Mouse (Mus musculus): Measurements from ENCODE around the gene Gm7075. TPM values are rescaled to one million over a fixed set of nuclear protein-coding genes. Genes with fewer than 3 reads are reported as not detected.

The Gm7075 gene
- polyA plus RNA-seq, 1 experiment from 2014 or later, result not detected

DNA sequence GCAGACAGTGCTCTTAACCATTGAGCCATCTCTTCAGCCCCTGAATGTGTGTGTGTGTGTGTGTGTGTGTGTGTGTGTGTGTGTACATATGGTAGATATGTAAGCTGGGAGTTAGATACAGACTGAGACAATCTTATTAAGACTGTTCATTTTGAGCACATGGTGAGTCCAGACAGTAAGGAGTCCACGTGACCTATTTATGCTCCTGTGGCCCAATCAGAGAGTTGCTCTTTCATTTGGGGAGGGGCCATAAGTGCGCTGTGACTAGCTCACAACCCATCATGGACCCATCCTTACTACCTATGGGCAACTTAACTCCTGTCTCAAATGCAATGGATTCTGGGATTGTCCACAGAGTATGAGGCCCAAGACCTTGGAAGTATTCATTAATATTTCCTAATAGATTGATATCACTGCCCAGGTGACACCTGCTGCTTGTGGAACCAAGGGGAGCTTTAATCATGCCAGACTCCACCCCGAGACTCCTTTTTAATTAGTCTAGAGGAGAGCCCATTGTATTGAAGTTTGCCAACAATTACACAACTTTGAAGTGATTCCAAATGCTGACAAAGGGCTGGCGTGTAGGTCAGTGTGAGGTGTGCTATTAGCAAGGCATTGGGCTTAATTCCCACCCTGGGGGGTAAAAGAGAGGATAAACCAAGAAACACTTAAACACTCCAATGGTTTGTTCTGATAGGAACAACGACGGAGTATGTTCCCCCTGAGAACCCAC lies 42.5 kb downstream of the Gm7075 start:
- no peaks in the 10 kb centered on the region for H3K9me3 ChIP-seq (replicated peaks; ENCODE audit: control insufficient read depth, low read length)
- 59% methylated on average over 6 of the region's 6 CpGs for WGBS (ENCODE audit: insufficient replicate concordance)
- H3K36me3 ChIP-seq (ENCODE audit: control insufficient read depth, insufficient read depth), result no peaks in the 10 kb centered on the region
- no peak overlapping the region for H3K4me2 ChIP-seq (ENCODE audit: low read depth, low read length)
- H3K9ac ChIP-seq (ENCODE audit: low read depth, low read length), result no peak overlapping the region
- no peak overlapping the region for H3K4me3 ChIP-seq (ENCODE audit: low read depth, low read length)
- no peak for ATAC-seq (ENCODE audit: low read depth)
- no peak overlapping the region for H3K27ac ChIP-seq (ENCODE audit: low read length)
- H3K27me3 ChIP-seq (ENCODE audit: control insufficient read depth, insufficient read depth, low read depth, low read length), result no peaks in the 10 kb centered on the region
- H3K4me1 ChIP-seq (ENCODE audit: control insufficient read depth, low read depth, low read length), result peaks cover 10% of the 10 kb centered on the region

DNA sequence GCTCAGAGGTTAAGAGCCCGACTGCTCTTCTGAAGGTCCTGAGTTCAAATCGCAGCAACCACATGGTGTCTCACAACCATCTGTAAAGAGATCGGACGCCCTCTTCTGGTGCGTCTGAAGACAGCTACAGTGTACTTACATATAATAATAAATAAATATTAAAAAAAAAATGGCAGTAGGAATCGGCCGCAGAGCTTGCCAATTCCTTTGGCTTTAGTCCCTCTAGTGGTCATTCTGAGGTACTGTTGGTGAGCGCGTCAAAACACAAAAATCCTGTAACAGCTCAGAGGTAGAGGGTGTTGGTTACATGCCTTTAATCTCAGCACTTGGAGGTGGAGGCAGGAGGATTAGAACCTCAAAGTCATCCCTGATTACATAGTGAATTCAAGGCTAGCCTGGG lies 44.1 kb downstream of the Gm7075 start:
- Histone ChIP-seq H3K36me3 (ENCODE audit: control insufficient read depth, insufficient read depth) (no peaks in the 10 kb centered on the region), H3K4me3 (ENCODE audit: low read depth, low read length) (no peak overlapping the region), H3K27ac (ENCODE audit: low read length) (no peak overlapping the region), H3K4me1 (ENCODE audit: control insufficient read depth, low read depth, low read length) (peaks cover 10% of the 10 kb centered on the region), H3K9ac (ENCODE audit: low read depth, low read length) (no peak overlapping the region), H3K9me3 (replicated peaks; ENCODE audit: control insufficient read depth, low read length) (no peaks in the 10 kb centered on the region), H3K27me3 (ENCODE audit: control insufficient read depth, insufficient read depth, low read depth, low read length) (no peaks in the 10 kb centered on the region), H3K4me2 (ENCODE audit: low read depth, low read length) (0 out of 2 replicates have a peak overlapping the region, but pooled peaks have one; percentile 14)
- WGBS (ENCODE audit: insufficient replicate concordance), result 14% methylated on average over 9 of the region's 9 CpGs
- no peak for ATAC-seq (ENCODE audit: low read depth)

DNA sequence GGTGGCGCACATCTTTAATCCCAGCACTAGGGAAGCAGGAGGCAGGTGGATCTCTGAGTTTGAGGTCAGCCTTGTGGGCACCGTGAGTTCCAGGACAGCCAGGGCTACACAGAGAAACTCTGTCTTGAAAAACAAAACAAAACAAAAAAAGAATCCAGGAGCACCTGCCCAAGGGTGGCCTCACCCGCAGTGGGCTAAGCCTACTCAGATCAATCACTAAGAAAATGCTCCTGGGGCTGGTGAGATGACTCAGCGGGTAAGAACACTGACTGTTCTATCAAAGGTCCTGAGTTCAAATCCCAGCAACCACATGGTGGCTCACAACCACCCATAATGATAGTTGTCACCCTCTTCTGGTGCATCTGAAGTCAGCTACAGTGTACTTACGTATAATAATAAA lies 45.3 kb downstream of the Gm7075 start:
- H3K4me1 ChIP-seq (ENCODE audit: control insufficient read depth, low read depth, low read length), result peaks cover 2% of the 10 kb centered on the region
- no peak overlapping the region for H3K27ac ChIP-seq (ENCODE audit: low read length)
- H3K27me3 ChIP-seq (ENCODE audit: control insufficient read depth, insufficient read depth, low read depth, low read length), result no peaks in the 10 kb centered on the region
- H3K36me3 ChIP-seq (ENCODE audit: control insufficient read depth, insufficient read depth), result no peaks in the 10 kb centered on the region
- no peaks in the 10 kb centered on the region for H3K9me3 ChIP-seq (replicated peaks; ENCODE audit: control insufficient read depth, low read length)
- H3K4me2 ChIP-seq (ENCODE audit: low read depth, low read length), result no peak overlapping the region
- H3K9ac ChIP-seq (ENCODE audit: low read depth, low read length), result no peak overlapping the region
- ATAC-seq (ENCODE audit: low read depth), result no peak
- WGBS (ENCODE audit: insufficient replicate concordance), result 80% methylated on average over 5 of the region's 5 CpGs
- H3K4me3 ChIP-seq (ENCODE audit: low read depth, low read length), result no peak overlapping the region

Other genes starting within 250 kb of the Gm7075 start
- 0.23 and 0.41 TPM in 2 replicates for gene Mypn, start 217.8 kb downstream of the Gm7075 start, polyA plus RNA-seq (2015; fragmentation: Nextera tagmentation; extraction: Ambion mirVana)
- 27.9 and 28.3 TPM in 2 replicates for gene Herc4, start 178.0 kb downstream of the Gm7075 start, polyA plus RNA-seq (2015; fragmentation: Nextera tagmentation; extraction: Ambion mirVana)
- gene Sirt1, start 40.1 kb downstream of the Gm7075 start, polyA plus RNA-seq (2015; fragmentation: Nextera tagmentation; extraction: Ambion mirVana), result 2.4 and 3.1 TPM in 2 replicates
- 17.0 and 19.1 TPM in 2 replicates for gene Dnajc12, start 39.3 kb downstream of the Gm7075 start, polyA plus RNA-seq (2015; fragmentation: Nextera tagmentation; extraction: Ambion mirVana)
- gene Ctnna3, start 8.3 kb upstream of the Gm7075 start, polyA plus RNA-seq (2015; fragmentation: Nextera tagmentation; extraction: Ambion mirVana), result 0.09 and 0.11 TPM in 2 replicates

Measured in liver, embryonic 16.5 days (tissue).